Mouse (Mus musculus): Measurements from ENCODE around the gene B3gat2.

The B3gat2 gene

GRCm38 (mm10) chr1:23834819-23835218 is 73.3 kb downstream of the B3gat2 start:
- no peak for DNase-seq (ENCODE audit: low read depth)

DNA sequence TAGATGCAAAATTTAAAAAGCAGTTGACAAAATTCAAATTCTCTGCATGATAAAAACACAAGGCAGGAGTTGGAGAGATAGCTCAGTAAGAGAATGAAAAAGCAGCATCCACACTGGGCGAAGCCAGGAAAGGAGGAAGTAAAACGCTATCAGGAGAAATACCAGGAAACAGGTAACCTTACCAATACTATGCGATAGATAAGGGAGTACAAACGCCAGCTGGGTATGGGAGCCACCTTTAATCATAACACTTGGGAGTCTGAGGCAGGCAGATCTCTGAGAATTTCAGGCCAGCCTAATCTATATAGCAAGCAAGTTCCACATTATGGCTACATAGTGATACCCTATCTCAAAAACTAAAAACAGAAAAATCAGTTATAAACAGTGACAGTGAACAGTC is 75.1 kb downstream of the B3gat2 start:
- no peak for DNase-seq (ENCODE audit: low read depth)

GRCm38 (mm10) chr1:23840924-23841323 is 79.4 kb downstream of the B3gat2 start:
- DNase-seq (ENCODE audit: low read depth), result no peak

GRCm38 (mm10) chr1:23842629-23843028 is 81.1 kb downstream of the B3gat2 start:
- no peak for DNase-seq (ENCODE audit: low read depth)

- DNase-seq (ENCODE audit: low read depth), result no peak
Observed at GRCm38 (mm10) chr1:23843790-23844189, 82.2 kb downstream of the B3gat2 start.

DNA sequence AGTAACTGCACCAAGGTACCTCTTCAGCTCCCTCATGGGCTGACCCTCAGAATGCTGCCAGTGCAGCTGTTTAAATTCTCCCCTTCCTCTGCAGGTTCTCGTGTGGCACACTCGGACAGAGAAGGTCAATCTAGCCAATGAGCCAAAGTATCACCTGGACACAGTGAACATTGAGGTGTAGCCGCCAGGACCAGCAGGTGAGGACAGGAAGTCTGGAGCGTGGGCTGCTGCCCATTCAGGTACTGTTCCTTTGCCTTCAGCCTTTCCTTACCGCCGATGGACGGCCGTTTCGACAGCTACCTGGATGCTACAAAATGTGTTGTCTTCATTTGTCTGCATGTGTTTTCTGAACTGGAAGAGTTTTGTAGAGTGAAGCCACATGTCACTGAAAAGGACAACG is 83.5 kb downstream of the B3gat2 start:
- no peak for DNase-seq (ENCODE audit: low read depth)

DNA sequence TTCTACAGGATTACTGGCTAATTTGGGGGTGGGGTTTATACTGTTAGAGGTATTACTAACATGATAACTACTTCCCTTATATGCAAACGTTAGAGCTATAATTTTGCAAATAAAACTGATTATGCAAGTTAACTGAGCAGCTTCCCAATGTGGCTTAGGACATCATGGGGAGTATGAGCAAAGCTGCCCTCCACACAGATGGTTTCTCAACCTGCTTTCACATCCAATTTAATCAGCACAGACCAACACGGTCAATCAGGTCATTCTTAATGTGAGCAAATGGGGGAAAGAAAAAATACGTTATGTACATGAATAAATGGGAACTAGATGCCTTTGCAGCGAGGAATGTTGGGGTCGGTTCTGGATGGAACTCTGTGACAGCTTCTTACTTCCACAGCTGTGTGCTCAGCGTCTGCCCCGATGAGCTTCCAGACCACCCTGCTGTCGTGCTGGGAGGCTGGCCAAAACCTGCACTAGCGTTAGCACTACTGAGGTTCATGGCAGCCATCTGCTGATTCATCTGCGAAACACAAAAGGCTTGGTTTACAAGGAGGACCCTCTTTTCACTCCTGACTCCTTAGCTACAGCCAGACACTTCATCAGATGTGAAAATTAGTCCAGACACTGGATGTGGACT is 84.6 kb downstream of the B3gat2 start:
- no peak for DNase-seq (ENCODE audit: low read depth)

DNA sequence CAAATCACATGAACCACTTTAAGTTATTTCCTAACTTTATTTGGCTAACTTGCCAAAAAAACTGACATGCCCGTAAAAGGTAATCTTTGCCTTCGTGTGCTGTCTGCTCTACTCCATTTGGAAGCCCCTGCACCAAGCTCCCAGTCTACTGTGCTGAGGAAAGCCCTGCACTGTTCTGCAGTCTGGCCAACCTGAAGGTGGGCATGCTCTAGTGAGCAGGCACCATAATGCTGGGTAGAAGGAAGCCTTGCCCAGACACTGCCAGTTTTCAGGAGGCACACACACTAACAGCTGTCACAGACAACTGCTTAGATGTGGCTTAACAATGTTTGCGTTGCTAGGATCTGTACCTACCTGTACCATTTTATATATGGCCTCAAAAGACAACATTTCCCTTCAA is 94.1 kb downstream of the B3gat2 start:
- DNase-seq (ENCODE audit: low read depth), result no peak

- DNase-seq (ENCODE audit: low read depth), result no peak
Observed at GRCm38 (mm10) chr1:23860944-23861343, 99.4 kb downstream of the B3gat2 start.

DNA sequence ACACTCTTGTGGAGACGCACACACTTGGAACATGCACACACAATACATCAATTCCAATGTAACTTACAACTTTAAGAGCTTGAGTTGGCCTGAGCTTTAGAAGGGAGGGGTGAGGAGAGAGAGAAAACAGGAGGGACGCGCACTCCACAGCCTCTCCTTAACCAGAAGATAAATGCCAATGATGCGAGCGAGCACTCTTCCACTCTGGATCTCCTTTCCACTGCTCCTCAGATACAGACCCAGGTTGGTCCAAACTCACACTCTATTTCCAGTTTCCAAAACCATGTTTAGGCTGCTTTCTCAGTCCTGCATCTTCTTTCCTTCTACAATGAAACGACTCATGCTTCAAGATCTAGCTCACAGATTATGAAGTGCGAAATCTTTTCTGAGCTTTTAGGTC is 104.0 kb downstream of the B3gat2 start:
- no peak for DNase-seq (ENCODE audit: low read depth)

DNA sequence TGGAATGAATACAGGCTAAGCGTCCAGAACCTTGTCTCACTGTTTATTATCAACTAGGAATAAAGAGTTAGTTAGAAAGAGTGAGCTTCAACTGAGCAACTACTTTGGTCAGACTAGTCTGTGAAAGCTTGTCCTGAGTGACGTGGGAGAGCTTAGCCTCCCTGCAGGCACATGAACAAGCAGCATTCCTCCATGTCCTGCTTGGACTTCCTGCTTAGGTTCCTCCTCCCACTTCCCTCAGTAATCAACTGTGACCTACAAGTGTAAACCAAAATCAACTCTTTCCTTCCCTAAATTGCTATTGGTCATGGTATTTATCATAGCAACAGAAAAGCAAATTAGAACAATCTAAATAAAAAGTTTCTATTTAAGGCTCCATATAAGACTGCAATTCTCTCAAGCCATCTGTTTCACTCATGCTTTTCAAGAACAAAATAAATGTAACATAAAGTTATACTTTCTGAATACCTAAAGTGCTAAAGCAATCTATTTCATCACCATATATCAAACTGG is 105.9 kb downstream of the B3gat2 start:
- peak; percentile 13 for DNase-seq (ENCODE audit: low read depth)

DNA sequence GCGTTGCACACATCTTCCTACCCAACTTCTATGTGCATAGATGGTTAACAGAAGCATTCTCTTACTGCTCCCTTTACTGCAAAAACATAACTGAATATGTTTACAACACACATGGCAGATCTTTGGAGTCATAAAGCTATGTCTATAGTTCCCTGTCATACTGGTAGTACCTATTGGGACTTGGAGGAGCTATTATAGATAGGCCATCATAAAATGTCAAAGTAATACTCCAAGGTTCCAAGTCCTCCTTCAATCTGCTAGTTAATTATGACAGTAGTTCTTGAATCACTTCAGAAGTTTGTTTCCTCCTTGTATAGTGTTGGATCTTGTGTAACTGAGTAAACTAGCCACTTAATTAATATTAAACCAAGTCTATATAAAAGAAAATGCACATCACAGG is 110.6 kb downstream of the B3gat2 start:
- DNase-seq (ENCODE audit: low read depth), result no peak

GRCm38 (mm10) chr1:23882681-23883080 is 121.1 kb downstream of the B3gat2 start:
- no peak for DNase-seq (ENCODE audit: low read depth)

DNA sequence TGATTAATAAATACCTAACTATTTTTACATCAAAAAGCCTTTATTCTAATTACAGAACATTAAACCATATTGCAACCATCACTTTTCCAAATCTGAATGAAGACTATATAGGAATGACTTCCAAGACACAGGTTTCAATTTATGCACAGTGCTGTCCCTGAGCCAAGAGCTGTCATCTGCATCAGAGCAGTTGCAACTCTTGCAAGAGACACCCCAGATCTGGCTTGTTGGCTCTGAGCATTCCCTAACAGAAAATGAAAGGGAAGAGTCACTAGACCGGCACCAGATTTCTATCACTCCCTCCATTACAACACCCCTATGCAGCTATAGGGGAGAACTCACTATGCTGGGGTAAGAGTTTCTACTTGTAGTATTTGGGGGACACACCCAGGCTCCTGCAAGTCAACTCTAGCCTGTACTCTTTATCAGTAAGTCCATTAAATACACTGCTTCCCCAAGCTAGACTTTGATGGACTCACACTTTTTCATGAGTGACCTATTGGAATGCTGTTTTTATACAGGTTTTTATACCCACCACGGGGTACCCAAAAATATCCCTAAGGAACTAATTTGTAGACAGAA is 122.6 kb downstream of the B3gat2 start:
- no peak for DNase-seq (ENCODE audit: low read depth)

DNA sequence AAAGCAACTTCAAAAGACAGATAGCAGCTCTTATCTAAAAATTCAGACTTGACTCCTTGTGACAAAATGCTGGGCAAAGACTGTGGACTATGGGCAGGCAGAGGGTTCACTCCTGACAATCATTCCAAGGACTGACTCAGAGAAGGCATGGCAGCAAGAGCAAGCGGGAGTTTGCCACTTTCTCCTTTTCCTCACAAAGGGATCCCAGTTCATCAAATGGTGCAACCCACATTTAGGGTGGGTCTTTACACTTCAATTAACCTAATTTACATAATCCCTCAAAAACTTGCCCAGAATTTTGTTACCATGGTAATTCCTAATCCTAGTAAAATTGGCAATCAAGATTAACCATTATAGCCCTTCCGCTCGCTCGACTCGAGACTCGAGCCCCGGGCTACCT is 123.4 kb downstream of the B3gat2 start:
- no peak for DNase-seq (ENCODE audit: low read depth)

DNA sequence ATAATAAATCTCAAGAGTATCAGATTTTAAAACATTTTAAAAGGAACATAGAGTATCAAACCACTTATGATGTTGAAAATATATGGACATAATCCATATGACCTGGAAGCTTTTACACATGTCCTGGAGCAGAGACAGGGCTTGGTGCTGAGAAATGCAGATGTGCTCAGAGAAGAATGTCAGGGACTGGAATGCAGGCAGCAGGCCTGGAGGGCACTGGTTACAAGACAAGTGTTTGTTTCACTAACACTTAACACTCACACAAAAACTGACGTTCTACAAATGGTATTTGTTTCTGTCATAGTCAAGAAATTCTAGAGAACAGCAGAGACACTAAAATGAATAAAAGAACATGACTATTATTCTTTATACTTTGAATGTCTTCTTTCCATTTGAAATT is 130.5 kb downstream of the B3gat2 start:
- no peak for DNase-seq (ENCODE audit: low read depth)
